Mouse (Mus musculus): Measurements from ENCODE around the gene Mrpl10. TPM values are rescaled to one million over a fixed set of nuclear protein-coding genes. Genes with fewer than 3 reads are reported as not detected.

The Mrpl10 gene
- total RNA-seq, 2 experiments from 2014 or later, result 45.1 to 45.6 TPM

DNA sequence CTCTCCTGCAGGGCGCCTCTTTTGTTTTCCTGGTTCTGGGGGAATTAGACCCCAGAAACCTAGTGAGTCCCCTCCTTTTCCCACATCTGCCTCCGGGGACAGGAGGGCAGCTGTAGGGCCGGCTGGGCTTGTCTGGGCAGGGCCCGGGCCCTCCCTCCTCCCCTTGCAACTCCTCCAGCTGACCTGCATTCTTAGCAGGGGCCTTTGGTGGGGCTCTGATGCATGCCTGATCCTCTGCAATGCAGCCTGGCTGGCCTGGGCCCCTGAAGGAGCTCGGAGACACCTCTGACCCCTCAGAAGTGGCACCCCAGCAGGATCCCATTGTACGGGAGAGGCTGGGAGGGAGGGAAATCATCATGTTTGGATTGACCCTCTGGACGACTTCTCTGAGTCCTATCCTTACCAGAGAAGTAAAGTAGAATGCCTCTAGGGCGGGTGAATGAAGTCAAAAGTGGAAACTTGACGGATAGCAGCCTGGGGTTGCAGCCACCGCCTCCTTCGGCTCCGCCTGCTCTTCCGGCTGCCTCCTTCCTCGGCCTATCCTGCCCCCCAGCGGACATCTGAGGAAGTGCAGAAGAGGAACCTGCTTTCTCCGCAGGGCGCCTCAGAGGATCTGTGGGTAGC is 15.5 kb upstream of the Mrpl10 start:
- DNase-seq, result peak; percentile 88

DNA sequence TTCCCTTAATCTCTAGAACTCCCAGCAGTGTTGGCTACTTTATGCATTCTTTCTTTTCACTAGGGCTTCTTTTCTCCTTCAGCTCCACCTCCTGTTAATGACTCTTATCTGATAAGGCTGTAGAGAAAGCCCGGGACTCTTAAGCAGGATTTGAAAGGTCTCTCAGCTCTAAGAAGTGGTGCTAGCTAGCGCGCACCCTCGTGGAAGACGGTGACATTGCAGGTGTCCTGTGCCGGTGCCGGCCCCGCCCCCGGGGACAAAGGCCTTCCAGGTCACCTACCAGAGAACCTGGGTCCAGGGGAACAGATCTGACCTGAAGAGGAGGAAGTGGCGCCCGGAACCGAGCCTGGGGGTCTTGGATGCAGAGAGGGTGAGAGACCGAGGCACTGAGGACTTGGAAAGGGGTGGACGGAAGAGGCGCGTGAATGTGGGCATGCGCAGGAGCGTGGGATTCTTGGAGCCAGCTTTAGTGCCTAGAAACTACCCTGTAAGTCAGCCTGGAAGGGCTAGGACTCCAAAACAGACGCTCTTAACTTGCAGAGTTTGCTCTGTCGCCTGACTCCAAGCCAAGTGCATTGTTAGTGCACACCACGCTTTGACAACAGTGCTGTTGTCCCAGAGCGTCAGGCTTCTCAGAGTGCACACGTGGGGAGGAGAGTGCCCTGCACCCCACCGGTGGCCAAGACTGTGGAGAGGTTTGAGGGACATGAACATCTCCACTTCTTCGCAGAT is 11.5 kb upstream of the Mrpl10 start, which contains the start of gene Scrn2:
Scrn2 (plus strand) TSS at position 253 of the 732 bp plus-strand sequence.
- DNase-seq, result peak; percentile 85

DNA sequence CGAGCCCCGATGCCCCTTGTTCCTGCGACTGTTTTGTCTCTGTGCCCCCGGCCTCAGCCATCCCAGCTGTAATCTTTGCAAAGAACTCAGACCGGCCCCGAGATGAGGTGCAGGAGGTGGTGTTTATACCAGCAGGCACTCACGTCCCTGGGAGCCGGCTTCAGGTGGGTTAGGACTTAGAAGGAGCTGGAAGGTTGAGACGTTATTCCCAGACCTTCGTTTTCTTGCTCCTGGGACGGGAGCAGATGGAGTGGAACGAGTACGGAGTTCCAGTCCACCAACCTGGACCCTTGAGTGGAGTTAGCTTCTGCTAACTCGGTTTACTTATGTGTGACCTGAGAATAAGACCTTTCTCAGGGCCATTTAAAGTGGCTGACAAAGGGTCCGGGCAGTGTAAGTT is 10.9 kb upstream of the Mrpl10 start:
- no peak for DNase-seq

DNA sequence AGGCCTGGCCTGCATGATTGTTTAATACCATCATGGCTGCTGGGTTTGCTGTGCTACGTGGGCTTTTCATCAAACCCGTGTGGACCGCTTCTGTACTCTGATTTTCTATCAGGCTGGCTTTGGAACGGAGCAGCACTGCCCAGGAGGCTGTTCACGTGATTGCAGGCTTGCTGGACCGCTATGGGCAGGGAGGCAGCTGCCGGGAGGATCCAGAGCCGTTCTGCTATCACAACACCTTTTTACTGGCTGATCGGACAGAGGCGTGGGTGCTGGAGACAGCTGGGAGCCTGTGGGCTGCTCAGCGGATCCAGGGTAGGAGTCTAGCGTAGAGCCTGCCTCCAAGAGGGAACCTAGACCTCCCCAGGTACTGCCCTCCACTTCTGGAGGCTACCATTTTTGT is 9.4 kb upstream of the Mrpl10 start:
- no peak for DNase-seq

DNA sequence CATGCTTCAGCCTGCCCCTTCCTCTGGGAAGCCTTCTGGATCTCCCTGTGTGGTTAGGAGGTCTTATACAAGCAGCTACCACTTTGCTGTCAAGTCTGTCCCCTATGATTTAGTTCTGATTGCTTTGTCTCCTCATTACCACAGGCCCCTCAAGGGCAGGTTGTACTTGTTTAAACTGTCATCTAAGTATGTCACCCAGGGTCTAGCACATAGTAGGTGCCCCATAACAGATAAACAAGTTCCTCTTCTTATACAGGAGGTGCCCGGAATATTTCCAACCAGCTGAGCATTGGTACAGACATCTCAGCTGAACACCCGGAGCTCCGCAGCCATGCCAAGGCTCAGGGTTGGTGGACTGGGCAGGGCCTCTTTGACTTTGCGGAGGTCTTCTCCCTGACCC is 8.9 kb upstream of the Mrpl10 start:
- DNase-seq, result no peak

DNA sequence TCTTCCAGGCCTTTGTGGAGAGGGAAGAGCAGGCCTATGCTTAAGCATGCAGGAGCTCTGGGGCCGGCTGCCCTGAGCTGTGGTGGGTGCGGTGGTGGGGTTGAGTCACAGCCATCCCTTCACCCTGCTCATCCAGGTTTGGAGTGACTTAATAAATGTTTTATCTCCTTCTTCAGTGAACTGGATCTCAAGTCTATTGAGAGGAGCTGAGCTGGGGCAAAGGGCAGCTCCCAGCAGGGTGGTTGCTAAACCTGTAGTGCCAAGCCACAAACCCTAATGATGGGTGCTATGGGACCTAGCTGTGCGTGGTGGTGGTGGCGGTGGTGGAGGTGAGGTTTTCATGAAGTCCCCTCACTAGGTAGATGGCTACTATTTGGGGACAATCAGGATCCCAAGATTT is 7.6 kb upstream of the Mrpl10 start:
- no peak for DNase-seq

DNA sequence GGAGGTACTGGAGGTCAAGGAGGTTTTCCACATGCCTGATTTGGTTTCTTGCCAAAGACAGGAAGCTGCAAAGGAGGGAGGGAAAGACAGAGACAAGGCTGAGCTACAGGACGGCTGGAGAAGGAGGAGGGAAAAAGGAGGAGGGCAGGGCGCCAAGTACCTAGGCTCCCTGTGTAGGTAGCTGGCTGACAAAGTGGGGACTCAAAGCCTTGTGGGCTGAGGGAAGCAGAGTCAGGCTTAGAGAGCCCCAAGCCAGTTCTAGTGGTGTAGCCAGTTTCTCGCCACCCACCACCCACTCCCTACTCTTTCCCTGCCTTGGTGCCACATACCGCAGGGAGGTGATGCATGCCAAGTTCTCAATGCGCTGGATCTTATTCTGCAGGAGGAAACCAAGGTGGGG is 5.2 kb upstream of the Mrpl10 start:
- no peak for DNase-seq

DNA sequence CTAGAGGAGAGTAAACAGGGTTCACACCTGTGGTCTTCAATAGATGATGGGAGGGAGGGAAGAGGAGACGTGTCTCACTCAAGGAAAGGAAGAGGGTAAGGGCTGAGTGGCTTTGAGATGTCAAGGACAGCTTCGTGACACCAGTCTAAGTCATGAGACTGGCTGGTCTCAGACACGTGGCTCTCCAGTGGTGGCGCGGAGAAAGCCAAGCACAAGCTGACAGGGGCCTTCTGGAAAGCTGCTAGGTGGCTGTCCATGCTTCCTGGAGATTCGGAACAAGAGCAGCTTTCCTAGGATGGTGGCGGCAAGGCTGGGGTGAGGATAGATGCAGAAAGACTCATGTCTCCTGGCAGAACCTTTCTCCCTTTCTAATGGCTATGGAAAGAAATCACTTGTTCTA is 2.5 kb upstream of the Mrpl10 start:
- no peak for DNase-seq

DNA sequence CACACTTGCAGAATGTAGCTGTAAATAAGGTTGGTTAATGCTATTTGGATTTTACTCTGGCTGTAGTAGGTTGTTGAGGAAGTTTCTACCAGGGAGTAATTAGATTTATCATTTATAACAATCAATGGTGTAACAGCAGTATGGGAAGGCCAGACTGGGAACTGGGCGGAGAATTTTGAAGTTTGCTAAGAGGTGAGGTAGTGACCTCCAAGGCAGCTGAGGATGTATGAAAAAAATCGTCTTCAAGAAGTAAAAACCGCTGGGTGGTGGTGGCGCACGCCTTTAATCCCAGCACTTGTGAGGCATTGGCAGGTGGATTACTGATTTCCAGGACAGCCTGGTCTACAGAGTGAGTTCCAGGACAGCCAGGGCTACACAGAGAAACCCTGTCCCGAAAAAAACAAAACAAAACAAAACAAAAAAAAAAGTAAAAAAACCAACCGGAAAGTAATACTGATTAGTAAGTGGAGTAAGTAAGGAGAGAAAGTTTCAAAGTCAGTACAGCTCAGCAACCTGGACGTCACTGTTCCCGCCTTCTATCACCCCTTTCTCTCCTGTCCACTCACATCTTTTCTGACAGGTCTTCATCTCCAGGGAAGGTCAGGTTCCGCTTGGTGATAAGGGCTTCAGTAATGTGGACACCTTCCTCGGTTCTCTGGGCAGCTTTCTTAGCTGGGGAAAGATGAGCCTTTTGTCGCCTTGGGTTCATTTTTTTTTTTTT is 899 bp upstream of the Mrpl10 start:
- DNase-seq, result no peak

DNA sequence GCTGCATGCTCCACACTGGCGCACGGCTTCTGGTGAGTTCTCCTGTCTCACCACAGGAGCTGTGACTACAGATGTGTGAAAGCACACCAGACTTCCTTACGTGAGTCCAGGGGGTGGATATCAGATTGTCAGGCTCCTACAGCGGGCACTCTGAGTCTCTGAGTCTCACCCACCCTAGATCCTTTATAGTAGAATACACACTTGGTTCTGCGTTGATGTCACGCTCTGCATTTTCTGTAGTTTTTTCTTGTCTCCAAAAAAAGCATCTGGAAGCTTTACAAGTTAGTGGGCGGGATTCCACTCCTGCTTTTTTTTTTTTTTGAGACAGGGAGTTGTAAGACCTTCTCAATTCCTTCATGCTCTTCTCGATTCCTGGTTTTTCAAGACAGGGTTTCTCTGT is 3.5 kb downstream of the Mrpl10 start:
- no peak for DNase-seq

DNA sequence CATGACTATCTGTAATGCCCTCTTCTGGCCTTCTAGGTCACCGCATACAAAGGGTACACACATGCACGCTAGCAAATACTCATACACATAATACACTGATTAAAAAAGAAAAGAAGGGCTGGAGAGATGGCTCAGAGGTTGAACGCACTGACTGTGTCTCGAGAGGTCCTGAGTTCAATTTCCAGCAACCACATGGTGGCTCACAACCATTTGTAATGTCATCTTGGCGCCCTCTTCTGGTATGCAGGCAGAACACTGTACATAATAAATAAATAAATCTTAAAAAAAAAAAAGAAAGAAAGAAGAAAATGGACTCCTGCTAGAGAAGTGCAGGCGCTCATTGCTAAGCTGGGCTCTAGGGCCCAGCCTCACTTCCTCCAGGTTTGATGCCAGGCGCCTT is 4.5 kb downstream of the Mrpl10 start:
- DNase-seq, result no peak

DNA sequence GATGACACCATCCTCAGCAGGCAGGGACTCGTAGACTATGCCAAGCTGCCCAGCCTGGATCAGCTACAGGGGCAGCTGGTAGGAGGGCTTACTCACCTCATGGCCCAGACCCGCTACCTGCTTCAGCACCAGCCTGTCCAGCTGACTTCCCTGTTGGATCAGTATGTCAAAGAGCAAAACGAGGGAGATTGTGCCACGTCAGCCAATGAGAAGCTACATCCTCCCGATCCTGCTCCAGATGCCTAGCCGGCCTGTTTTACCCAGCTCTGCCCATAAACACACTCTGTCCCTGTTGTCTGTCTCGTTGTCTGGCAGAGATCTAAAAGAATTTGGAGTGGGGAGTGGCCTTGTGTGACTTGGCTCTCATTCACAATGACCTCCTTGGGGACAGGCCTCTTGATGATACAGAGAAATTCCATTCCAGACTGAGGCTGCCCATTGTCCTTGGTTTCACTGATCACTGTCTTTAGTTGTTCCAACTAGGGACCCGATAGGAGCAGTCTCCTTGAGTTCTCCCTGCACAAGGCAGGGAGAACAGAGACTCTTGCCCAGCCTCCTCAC is 6.8 kb downstream of the Mrpl10 start:
- no peak for DNase-seq

DNA sequence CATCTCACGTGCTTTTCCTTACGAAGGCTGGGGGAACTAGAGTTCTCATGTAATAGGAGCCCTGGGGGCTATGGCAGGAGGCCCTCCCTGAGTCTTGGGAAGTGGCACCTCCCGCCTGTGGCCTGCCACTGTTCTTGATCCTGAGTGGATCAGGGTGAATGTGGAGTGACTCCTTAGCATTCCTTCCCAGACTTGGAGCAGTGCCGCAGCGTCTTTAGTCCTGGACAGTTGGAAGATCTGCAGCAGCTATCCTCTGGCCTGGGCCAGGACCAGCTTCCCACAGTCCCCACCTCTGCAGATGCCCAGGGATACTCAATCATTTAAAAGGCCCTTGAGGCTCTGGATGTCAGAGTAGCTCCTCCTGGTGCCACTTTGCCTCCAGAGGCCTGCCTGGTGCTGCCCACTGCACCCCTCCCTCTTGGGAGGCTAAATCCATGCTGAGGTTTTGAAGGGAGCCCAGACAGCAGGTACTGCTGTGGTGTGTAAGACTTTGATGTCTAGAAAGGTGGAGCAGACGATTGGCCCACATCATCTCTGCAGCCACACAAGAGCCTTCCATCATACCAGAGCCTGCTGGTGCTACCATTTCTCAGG is 8.2 kb downstream of the Mrpl10 start:
- no peak for DNase-seq

DNA sequence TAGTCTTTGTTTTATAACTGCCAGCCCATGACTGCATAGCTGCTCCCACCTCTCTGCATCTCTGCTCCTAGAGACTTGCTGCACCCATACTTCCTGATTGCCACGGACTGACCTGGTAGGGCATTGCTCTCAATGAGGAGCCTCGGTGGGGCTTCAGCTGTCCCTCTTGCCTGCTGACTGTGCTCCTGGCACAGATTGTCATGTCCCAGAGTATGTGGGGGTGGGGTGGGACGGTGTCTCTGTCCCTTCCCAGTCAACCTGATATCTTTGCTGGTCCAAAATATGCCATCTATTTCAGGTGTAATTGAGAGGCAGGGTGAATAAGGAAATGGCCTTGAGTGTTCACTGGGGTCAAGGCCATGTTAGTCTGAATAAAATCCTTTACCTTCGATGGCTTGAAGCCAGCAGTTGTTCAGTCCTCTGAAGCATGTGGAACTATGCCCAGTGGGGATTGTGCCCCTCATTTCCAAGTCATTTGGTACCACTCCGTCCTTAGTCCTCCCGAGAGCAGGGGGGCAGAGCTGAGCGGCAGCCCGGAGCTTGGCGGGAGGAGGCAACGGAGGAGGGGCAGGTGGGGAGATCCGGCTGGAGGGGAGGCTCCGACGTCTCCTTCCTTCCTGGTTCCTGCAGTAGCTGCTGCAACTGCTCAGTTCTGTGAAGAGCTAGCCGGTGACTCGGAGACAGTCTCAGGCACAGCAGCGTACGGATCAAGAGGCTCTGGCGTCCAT is 9.0 kb downstream of the Mrpl10 start, which contains the start of gene Osbpl7:
Osbpl7 (plus strand) TSS at position 413 of the 728 bp plus-strand sequence.
- DNase-seq, result peak; percentile 63

DNA sequence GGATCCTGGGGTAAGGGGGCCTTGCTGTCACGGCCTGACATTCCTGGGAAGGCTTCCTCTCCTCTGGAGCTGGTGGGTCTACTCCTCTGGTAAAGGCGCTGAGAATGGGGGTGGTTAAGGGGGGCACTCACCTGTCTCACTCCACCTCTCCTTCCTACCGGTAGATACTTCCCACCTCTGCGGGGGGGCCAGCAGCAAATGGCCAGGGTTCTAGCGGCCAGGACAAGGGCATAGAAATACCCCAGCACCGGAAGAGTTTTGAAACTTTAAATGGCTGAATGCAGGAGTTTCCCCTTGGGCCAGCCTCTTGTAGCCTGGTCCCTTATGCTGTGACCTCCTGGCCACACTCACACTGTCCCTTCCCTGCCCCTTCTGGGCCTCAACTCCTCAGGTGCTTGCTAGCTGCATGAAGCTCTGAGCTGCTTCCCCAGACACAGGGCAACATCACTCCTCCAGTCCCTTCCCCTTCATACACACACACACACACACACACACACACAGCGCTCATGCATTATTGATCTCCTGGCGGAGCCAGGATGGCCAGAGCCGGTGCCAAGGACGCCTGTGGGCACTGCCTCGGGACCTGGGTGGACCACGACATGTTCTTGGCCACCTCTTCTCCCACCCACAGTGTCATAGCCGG is 9.7 kb downstream of the Mrpl10 start:
- DNase-seq, result no peak

DNA sequence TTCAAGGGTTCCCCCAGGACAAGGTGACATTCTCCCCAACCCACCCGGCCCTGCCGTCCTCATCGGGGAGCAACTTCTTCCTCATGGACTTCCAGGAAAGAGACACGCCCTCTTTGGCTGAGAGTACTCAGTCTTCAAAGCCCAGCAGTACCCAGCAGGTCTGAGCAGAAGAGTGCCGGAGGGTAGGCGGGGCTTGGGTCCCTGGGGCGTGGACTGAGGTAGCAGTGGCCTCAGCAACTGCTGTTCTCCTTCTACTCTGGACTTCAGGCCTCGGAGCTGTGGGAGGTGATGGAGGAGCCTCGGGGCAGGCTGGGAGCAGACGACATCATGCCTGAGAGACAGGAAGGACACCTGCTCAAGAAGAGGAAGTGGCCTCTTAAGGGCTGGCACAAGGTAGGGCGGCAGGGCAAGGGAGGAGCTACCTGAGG is 10.9 kb downstream of the Mrpl10 start:
- no peak for DNase-seq

DNA sequence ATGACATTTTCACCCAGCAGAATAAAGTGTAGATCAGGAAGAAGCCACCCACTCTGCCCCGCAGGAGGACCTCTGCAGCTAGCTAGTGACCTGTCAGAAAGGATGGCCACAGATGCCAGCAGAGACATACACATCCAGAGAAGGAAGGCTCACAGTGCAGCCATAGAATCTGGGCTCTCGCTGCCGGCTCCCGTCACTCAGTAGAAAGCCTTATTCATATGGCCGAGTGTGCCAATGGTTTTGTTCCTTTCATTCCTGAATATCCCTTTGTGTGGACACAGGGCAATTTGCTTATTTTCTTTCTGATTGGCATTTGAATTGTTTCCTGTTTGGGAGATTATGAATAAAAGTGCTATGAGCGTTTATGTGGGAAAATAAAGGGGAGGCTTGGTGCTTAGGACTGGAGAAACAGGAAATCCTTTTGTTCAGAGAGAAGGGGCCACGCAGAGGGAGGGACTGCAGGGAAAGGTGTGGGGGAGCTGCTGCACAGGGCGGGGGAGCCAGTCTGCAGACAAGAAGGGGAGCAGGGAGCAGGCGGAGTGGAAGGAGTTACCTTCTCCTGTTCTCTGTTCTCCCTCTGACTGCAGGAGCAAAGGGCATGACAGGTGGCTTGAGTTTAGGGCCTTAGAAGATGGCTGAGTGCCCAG is 22.0 kb downstream of the Mrpl10 start:
- no peak for DNase-seq

DNA sequence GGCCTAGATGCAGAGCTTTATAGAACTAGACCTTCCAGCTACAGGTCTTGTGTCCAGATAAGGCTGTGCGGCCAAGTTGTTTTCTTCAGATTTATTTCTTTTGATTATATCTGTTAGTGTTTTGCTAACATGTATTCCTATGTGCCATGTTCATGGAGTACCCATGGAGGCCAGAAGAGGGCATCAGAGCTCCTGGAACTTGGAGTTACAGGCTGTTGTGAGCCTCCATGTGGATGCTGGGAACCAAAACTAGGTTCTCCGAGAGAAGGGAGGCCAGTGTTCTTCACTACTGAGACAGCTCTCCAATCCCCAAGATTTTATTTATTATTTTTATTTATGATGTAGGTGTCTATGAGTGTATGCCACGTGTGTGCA is 22.5 kb downstream of the Mrpl10 start:
- no peak for DNase-seq

DNA sequence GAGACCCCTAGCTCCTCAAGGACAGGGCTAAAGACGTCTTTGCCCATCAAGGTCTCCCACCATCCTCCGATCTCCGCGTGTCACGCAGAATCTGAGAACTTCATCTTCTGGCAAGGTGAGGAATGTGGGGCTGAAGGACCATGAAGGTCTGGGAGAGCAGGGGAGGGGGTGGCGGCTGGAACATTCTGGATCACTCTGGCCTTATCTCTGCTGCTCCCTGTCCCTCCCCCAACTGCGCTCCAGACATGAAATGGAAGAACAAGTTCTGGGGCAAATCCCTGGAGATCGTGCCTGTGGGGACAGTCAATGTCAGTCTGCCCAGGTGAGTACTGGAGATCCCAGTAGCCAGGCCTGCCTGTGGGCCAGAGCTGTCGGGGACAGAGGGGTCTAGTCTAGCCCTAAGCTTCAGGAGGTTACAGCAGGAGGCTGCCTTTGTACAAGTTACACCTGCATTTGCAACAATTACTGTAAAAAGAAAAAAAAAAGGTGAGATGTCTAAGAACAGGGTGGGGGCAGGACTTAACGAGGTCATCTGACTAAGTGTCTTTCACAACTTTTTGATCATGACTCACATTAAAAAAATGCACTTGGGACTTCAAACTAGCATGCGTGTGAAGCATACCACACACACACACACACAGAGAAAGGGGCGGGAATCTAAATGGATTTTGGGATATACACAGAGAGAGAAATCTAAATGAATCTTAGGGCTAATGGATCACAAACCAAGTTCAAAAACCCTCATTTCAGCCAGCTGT is 24.4 kb downstream of the Mrpl10 start:
- no peak for DNase-seq

Data from gastrocnemius, postnatal 10 days (tissue).